Mouse (Mus musculus) hindbrain, embryonic 13.5 days (tissue): ENCODE results near the gene Myo1e. TPM values are rescaled to one million over a fixed set of nuclear protein-coding genes. Genes with fewer than 3 reads are reported as not detected.

Experiments
- ATAC-seq: fragments of 200-750 bp; cut with Nextera tagmentation; 2 replicates; pipeline ENCODE4 v1.8.0; 2017; ENCODE audit warnings: moderate TSS enrichment; ENCODE audit not compliant: low FRiP score
- H3K27ac ChIP-seq: fragments of 300-500 bp; sonication (generic); 2 replicates; pipeline ENCODE4 v1.5.1; 2015; ENCODE audit warnings: inconsistent platforms, mild to moderate bottlenecking, moderate library complexity
- H3K27me3 ChIP-seq: fragments of 300-500 bp; sonication (generic); 2 replicates; pipeline ENCODE4 v1.6.1; 2015; ENCODE audit warnings: mild to moderate bottlenecking, inconsistent platforms
- H3K36me3 ChIP-seq: fragments of 300-500 bp; sonication (generic); 2 replicates; pipeline ENCODE4 v1.6.1; 2015; ENCODE audit warnings: mild to moderate bottlenecking, inconsistent platforms
- H3K4me1 ChIP-seq: fragments of 300-500 bp; sonication (generic); replicated peaks from 2 replicates; pipeline ENCODE4 v1.6.1; 2015; ENCODE audit warnings: inconsistent platforms
- H3K4me2 ChIP-seq: fragments of 300-500 bp; sonication (generic); 2 replicates; pipeline ENCODE4 v1.6.1; 2015; ENCODE audit warnings: inconsistent platforms, mild to moderate bottlenecking, moderate library complexity
- H3K4me3 ChIP-seq: fragments of 300-500 bp; sonication (generic); 2 replicates; pipeline ENCODE4 v1.5.1; 2015; ENCODE audit warnings: mild to moderate bottlenecking, inconsistent platforms
- H3K9ac ChIP-seq: fragments of 300-500 bp; sonication (generic); 2 replicates; pipeline ENCODE4 v1.6.1; 2015; ENCODE audit warnings: mild to moderate bottlenecking, inconsistent platforms
- H3K9me3 ChIP-seq: fragments of 300-500 bp; sonication (generic); 2 replicates; pipeline ENCODE4 v1.6.1; 2016; ENCODE audit warnings: inconsistent platforms
- WGBS: fragments of 180-500 bp; shearing (Covaris S2); methylation state at CpG from one replicate; pipeline ENCODE4 v1.1.7; 2015; 5-methylcytosine and 5-hydroxymethylcytosine counted together
- polyA plus RNA-seq: library from polyadenylated mRNA; unstranded; fragments of >200 nt; fragmentation: Nextera tagmentation; extraction: Ambion mirVana; gene quantifications from 2 replicates; pipeline ENCODE4 v1.2.1, GENCODE M21; 2015

Gene Myo1e
- polyA plus RNA-seq, 1 experiment from 2014 or later, result 9.2 TPM

DNA sequence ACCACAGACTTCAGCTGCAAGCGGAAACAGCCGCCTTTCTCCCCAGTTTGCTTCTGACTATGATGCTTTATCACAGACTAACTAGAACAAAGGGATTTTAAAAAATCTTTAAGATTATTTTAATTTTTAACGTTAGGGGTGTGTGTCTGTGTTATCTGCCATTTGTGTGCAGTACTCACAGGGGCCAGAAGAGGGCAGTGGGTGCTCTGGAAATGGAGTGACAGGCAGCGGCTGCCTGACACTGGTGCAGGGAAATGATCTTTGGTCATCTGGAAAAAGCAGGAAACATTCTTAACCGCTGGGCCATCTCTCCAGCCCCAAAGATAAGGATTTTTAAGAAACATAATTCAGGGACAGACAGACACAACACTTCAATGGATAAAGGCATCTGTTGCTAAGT is 4.4 kb upstream of the Myo1e start:
- WGBS, result 73% methylated on average over 5 of the region's 5 CpGs
- no peak for ATAC-seq
- H3K27me3 ChIP-seq, result peaks cover 6% of the 10 kb centered on the region; the same call in 1 of the 2 replicates
- no peaks in the 10 kb centered on the region for H3K36me3 ChIP-seq
- no peaks in the 10 kb centered on the region for H3K9me3 ChIP-seq
- H3K27ac ChIP-seq, result no peak overlapping the region
- peaks cover 3% of the 10 kb centered on the region for H3K4me1 ChIP-seq
- H3K4me2 ChIP-seq, result no peak overlapping the region
- no peak overlapping the region for H3K9ac ChIP-seq
- no peak overlapping the region for H3K4me3 ChIP-seq

DNA sequence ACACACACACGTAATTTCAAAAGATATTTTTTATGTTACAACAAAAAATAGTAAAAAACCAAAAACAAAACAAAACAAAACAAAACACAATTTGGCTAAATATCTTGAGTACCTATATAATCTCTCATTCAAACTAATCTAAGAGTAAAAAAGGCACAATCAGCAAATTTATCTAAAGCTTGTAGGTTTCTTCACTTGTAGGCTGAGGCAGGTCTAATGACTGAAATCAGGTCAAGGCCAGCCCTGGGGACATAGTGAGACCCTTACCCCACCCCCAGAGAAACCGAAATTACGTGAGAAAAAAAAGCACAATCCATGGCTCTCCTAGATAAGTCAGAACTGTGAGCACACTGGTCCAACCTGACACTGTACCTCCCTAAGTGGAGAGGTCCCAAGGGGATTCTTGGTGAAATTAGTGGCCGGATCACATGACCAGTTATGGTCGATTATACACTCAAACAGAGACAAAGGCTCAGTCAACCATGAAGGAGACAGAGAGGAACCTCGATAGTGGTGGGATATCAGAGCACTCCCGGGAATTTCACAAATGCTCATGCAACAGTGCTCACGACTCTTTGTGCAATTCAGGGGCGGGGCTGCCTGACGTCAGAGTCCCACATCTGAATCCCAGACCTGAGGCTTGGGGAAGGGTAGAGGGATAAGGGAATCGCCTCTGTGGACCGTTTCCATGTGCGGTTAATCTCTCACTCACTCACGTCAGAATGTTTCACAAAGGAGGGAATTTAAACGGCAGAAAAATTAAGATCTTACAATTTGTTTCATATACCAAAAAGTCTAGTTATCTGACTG is 3.7 kb upstream of the Myo1e start:
- Histone ChIP-seq H3K4me2 (no peak overlapping the region), H3K9me3 (no peaks in the 10 kb centered on the region), H3K36me3 (no peaks in the 10 kb centered on the region), H3K4me1 (peaks cover 10% of the 10 kb centered on the region), H3K27me3 (peaks cover 11% of the 10 kb centered on the region; the same call in 1 of the 2 replicates), H3K9ac (no peak overlapping the region), H3K4me3 (no peak overlapping the region), H3K27ac (no peak overlapping the region)
- 57% methylated on average over 15 of the region's 15 CpGs for WGBS
- ATAC-seq, result no peak

DNA sequence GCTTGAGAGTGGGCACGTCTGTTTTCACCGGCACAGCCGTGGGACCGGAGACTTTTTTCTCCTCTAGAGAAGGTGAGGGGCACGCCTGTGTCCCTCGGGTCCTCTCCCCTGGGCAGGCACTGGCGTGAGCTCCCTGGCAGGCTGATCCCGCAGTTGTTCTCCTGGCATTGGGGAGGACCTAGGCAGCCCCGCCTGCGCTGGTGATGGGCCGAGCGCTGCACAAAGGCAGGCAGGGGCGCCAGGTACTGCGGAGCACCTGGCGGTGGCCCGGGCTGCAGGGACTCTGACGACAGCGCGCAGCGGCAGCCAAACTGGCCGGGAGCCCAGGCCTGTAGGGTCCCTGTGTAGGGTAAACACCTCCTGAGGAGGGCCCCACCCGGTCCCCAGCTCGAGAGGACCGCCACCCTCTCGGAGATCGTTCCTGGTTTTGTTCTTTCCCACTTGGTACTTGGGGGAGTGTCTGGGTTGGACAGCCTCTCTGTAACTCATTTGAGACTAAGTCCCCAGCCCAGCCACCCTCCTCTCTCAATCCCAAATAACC is 901 bp downstream of the Myo1e start:
- peak overlapping the region; percentile 81 for H3K27ac ChIP-seq
- peaks cover 11% of the 10 kb centered on the region; the same call in 1 of the 2 replicates for H3K27me3 ChIP-seq
- WGBS, result 0% methylated on average over 26 of the region's 26 CpGs
- H3K9ac ChIP-seq, result peak overlapping the region; percentile 74
- ATAC-seq, result peak; percentile 59
- no peaks in the 10 kb centered on the region for H3K36me3 ChIP-seq
- H3K4me1 ChIP-seq, result peaks cover 20% of the 10 kb centered on the region
- peak overlapping the region; percentile 62 for H3K4me3 ChIP-seq
- H3K4me2 ChIP-seq, result peak overlapping the region; percentile 98
- no peaks in the 10 kb centered on the region for H3K9me3 ChIP-seq

DNA sequence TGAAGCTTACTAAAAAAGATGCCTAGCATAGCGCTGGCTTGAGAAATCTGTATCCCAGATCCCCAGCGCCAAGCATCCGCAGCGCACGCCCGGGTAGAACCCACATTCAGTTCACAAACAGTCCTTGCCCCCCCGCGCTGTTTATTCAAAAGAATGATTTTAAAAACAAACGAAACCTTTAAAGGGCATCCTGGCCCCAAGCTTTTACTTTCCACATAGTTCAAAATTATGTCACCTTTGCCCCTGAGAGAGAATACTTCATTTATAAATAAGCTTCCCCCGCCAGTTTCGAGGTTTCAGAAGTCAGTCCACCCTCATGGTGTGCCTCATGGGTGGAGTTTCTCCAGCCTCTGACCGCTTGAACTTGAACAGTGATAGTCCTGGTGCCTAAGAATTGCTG is 1.6 kb downstream of the Myo1e start:
- Histone ChIP-seq H3K9me3 (no peaks in the 10 kb centered on the region), H3K4me1 (peaks cover 20% of the 10 kb centered on the region), H3K4me2 (peak overlapping the region; percentile 98), H3K27me3 (peaks cover 11% of the 10 kb centered on the region; the same call in 1 of the 2 replicates), H3K27ac (no peak overlapping the region), H3K4me3 (peak overlapping the region; percentile 62), H3K9ac (peak overlapping the region; percentile 74; the same call in 1 of the 2 replicates), H3K36me3 (no peaks in the 10 kb centered on the region)
- ATAC-seq, result no peak
- 13% methylated on average over 12 of the region's 12 CpGs for WGBS

DNA sequence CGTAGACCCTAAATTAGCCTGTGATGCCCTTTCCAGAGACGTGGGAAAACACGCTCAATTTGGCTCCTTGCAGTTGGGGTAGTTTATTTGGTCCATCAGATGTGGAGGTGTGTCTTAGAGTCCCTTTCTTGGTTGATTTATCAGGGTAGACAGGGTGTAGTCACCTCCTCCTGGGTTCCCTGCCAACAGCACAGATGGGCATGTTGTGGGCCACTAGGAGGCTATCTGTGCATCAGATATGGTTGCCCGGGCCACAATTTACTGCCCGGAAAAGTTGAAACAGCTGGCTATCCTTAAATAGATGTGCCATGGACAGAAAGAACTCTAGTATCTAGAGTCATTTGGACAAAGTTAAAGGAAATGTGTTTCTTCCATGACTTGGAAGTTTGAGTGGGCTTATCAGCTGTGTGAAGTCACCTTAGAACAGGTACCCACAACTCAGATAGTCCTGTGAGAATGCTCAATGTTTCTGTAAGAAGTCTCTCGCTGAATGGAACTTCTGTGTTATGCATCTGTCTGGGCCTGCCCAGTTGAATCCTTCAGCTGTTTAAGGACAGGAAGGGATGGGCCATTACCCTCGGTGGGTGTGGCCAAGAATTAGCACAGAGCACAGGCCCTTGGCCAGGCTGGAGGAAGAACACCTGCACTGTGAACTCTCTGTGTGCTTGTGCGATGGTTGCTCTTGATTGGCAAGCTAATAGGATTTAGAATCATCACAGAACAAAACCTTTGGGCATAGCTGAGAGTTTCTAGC is 2.3 kb downstream of the Myo1e start:
- Histone ChIP-seq H3K36me3 (no peaks in the 10 kb centered on the region), H3K9ac (no peak overlapping the region), H3K4me2 (peak overlapping the region; percentile 98), H3K4me3 (no peak overlapping the region), H3K27ac (no peak overlapping the region), H3K9me3 (no peaks in the 10 kb centered on the region), H3K27me3 (peaks cover 11% of the 10 kb centered on the region; the same call in 1 of the 2 replicates), H3K4me1 (peaks cover 20% of the 10 kb centered on the region)
- WGBS, result 79% methylated on average over 8 of the region's 8 CpGs
- no peak for ATAC-seq

DNA sequence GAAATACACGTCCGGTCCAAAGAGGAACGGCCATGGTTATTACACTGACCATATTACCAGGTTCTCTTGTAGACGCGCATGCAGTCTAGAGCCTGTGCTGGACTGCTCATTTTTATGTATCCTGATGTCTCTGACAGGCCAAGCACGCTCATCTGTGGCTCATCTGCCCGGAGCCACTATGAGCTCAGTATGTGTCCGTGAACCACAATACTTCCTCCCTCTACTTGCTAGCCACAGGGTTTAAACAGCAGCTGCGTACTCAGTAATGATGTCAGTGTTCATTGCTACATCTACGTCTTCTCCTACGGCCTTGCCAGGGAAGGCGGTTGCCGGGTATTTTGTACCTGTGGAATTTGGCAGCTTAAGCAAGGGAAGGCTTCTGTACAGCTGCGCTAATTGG is 4.5 kb downstream of the Myo1e start:
- WGBS, result 79% methylated on average over 14 of the region's 14 CpGs

DNA sequence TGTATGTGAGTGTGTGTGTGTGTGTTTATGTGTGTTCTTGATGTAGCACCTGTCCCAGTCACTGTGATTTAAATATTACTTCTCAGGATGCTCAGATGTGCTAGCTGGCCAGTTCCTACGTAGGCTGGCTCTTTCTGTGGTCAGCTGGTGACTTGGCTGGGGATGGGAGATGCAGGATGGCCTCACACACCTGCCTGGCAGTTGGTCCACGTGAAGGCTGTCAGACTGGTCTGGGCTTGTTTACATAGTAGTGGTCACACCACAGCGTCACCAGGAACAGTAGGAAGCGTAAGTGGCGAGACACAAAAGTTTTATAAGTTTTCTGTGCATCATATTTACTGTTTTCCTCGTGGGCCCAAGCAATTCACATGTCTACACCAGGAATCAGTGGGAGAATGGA is 9.4 kb downstream of the Myo1e start:
- 85% methylated on average over 6 of the region's 6 CpGs for WGBS
- ATAC-seq, result no peak

More for the DNA sequence above, 4.5 kb downstream of the Myo1e start:
- Histone ChIP-seq H3K36me3 (no peaks in the 10 kb centered on the region), H3K9ac (0 out of 2 replicates have a peak overlapping the region, but pooled peaks have one; percentile 29), H3K4me2 (no peak overlapping the region), H3K27ac (no peak overlapping the region), H3K4me1 (peaks cover 20% of the 10 kb centered on the region), H3K9me3 (no peaks in the 10 kb centered on the region), H3K4me3 (no peak overlapping the region), H3K27me3 (peaks cover 5% of the 10 kb centered on the region; the same call in 1 of the 2 replicates)
- no peak for ATAC-seq

DNA sequence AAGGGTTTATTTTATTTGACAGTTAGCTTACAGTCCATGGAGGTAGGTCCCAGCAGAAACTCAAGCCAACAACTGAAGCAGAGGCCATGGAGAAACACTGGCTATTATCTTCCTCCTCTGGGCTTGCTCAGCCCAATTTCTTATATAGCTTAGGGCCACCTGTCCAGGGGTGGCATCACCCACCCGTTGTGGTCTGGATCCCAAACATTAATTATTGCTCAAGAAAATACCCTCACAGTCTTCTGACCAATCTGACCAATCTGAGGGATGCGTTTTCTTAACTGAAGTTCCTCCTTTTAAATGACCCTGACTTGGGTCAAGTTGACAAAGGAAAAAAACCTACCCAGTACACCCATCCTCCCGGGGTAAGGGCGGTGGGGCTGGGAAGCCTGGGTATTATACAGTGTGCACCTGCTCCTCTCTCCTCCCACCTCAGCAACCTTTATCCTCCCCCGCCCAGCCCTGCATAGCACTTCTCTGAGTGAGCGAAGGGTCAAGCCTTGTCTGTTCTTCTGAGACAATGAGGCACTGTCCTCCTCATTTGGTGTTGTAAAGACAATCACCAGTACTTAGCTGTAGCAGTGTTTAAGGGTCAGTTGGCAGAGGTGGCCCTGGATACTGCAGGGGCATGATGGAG is 12.3 kb downstream of the Myo1e start:
- H3K9me3 ChIP-seq, result no peaks in the 10 kb centered on the region
- WGBS, result 76% methylated on average over 6 of the region's 6 CpGs

More for the DNA sequence above, 9.4 kb downstream of the Myo1e start:
- 0 out of 2 replicates have a peak, but pooled peaks cover 2% of the 10 kb centered on the region for H3K4me1 ChIP-seq
- H3K27me3 ChIP-seq, result no peaks in the 10 kb centered on the region
- no peaks in the 10 kb centered on the region for H3K9me3 ChIP-seq
- no peak overlapping the region for H3K4me3 ChIP-seq
- H3K9ac ChIP-seq, result no peak overlapping the region
- no peaks in the 10 kb centered on the region for H3K36me3 ChIP-seq
- no peak overlapping the region for H3K27ac ChIP-seq
- H3K4me2 ChIP-seq, result no peak overlapping the region

DNA sequence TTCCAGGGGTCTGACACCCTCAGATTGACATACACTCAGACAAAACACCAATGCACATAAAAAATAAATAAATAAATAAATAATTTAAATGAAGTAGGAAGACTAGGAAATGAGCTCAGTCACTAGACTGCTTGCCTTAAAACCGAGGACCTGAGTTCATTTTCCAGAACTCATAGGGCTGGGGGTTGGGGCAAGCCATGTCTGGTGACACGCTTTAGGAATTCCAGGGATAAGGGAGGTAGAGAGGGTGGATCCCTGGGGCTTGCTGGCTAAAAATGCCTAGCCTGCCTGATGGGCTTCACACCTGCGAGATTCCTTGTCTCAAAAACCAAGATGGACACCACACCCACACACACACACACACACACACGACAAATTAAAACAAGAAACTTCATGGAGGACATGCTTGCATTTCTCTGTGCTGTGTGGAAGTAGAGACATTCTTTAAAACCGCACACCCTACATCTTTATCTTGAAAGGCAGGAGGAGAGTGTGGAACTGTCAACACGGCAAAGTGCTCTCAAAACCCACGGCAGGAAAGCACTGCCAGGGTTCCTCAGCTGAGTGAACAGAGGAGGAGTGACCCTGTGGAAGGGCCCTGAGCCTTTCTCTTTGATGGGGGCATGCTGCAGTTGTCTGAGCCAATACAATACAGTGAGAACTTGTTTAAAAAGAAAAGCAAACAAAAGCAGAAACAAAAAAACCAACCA is 13.5 kb downstream of the Myo1e start:
- no peaks in the 10 kb centered on the region for H3K9me3 ChIP-seq
- 75% methylated on average over 7 of the region's 7 CpGs for WGBS
- ATAC-seq, result no peak
- H3K27ac ChIP-seq, result no peak overlapping the region
- no peak overlapping the region for H3K9ac ChIP-seq
- no peaks in the 10 kb centered on the region for H3K27me3 ChIP-seq
- H3K36me3 ChIP-seq, result no peaks in the 10 kb centered on the region
- no peak overlapping the region for H3K4me3 ChIP-seq
- no peaks in the 10 kb centered on the region for H3K4me1 ChIP-seq
- H3K4me2 ChIP-seq, result no peak overlapping the region

More for the DNA sequence above, 12.3 kb downstream of the Myo1e start:
- Histone ChIP-seq H3K4me3 (no peak overlapping the region), H3K4me2 (no peak overlapping the region), H3K27ac (no peak overlapping the region), H3K9ac (no peak overlapping the region), H3K36me3 (no peaks in the 10 kb centered on the region), H3K27me3 (no peaks in the 10 kb centered on the region), H3K4me1 (no peaks in the 10 kb centered on the region)
- ATAC-seq, result no peak

DNA sequence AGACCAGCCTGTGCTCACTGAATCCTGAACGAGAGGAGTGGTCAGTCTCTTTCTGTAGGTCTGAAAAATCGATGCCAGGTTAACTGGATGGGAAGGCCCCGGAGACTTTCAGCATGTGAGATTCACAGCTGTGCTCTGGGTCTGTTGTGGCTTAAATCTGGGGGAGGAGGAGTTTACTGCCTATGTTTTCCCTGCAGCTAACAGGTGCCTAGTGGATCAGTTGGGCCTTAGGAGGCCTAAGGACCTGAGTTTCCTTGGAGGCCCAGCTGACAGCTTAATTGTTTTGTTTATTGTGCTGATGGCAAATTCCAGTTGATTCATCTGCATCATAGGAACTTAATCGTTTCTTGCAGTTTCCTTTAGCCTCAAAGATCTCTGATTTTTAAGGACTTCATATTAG is 16.0 kb downstream of the Myo1e start:
- no peak overlapping the region for H3K4me2 ChIP-seq
- H3K9ac ChIP-seq, result no peak overlapping the region
- H3K4me1 ChIP-seq, result no peaks in the 10 kb centered on the region
- no peaks in the 10 kb centered on the region for H3K36me3 ChIP-seq
- WGBS, result 83% methylated on average over 4 of the region's 4 CpGs
- H3K9me3 ChIP-seq, result no peaks in the 10 kb centered on the region
- H3K4me3 ChIP-seq, result no peak overlapping the region
- H3K27ac ChIP-seq, result no peak overlapping the region
- no peaks in the 10 kb centered on the region for H3K27me3 ChIP-seq
- no peak for ATAC-seq

DNA sequence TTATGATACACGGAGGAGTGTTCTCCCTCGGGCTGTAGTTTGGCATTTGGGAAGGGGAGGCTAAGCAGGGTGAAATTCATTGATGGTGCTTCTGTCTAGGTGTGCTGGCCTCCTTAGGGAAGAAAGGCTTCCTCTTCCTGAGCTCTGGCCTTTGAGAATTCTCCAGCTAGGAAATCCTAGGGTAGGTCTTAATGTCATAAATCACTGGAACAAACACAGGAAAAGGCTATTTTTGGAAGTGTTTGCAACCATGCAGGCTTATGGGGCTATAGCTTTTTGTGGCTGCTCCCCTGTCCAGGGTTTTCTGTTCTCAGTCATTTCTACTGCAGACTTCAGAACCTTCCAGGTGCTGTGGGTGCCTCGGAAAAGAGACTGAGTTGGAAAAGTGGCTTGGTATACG is 16.9 kb downstream of the Myo1e start:
- no peak overlapping the region for H3K4me3 ChIP-seq
- no peak overlapping the region for H3K9ac ChIP-seq
- no peaks in the 10 kb centered on the region for H3K4me1 ChIP-seq
- 84% methylated on average over 4 of the region's 4 CpGs for WGBS
- H3K4me2 ChIP-seq, result no peak overlapping the region
- no peaks in the 10 kb centered on the region for H3K9me3 ChIP-seq
- no peaks in the 10 kb centered on the region for H3K27me3 ChIP-seq
- ATAC-seq, result no peak
- H3K36me3 ChIP-seq, result no peaks in the 10 kb centered on the region
- H3K27ac ChIP-seq, result no peak overlapping the region
